Mouse (Mus musculus) intestine, embryonic 14.5 days (tissue): ENCODE results near the gene Parvg. TPM values are rescaled to one million over a fixed set of nuclear protein-coding genes. Genes with fewer than 3 reads are reported as not detected.
"Not testable (repeated sequence)": the region's sequence is repeated elsewhere in the genome, so short reads cannot be mapped to it uniquely, and the experiment has no call there.

Experiments
- ATAC-seq: fragments of 200-750 bp; cut with Nextera tagmentation; replicated peaks from 2 replicates; pipeline ENCODE4 v1.8.0; 2017; ENCODE audit warnings: low read depth, moderate number of reproducible peaks, moderate TSS enrichment, moderate library complexity; ENCODE audit not compliant: low FRiP score, low TSS enrichment
- DNase-seq: peaks from one replicate; pipeline ENCODE4 v3.0.0-alpha.2; 2018; ENCODE audit warnings: low spot score
- H3K27ac ChIP-seq: fragments of 300-500 bp; sonication (generic); 2 replicates; pipeline ENCODE4 v1.5.1; 2014; ENCODE audit warnings: low read depth, mild to moderate bottlenecking, control low read depth
- H3K27me3 ChIP-seq: fragments of 300-500 bp; sonication (generic); replicated peaks from 2 replicates; pipeline ENCODE4 v1.6.1; 2014; ENCODE audit warnings: low read length, control low read depth; ENCODE audit not compliant: control insufficient read depth, insufficient read depth
- H3K36me3 ChIP-seq: fragments of 300-500 bp; sonication (generic); 2 replicates; pipeline ENCODE4 v1.6.1; 2014; ENCODE audit warnings: low read length, control low read depth; ENCODE audit not compliant: control insufficient read depth, insufficient read depth
- H3K4me1 ChIP-seq: fragments of 300-500 bp; sonication (generic); replicated peaks from 2 replicates; pipeline ENCODE4 v1.6.1; 2014; ENCODE audit warnings: low read length, control low read depth, mixed read lengths; ENCODE audit not compliant: control insufficient read depth, insufficient read depth
- H3K4me2 ChIP-seq: fragments of 300-500 bp; sonication (generic); 2 replicates; pipeline ENCODE4 v1.6.1; 2014; ENCODE audit warnings: low read length
- H3K4me3 ChIP-seq: fragments of 300-500 bp; sonication (generic); 2 replicates; pipeline ENCODE4 v1.5.1; 2014; ENCODE audit warnings: low read depth, low read length, control low read depth, mixed read lengths
- H3K9ac ChIP-seq: fragments of 300-500 bp; sonication (generic); 2 replicates; pipeline ENCODE4 v1.6.1; 2014; ENCODE audit warnings: mild to moderate bottlenecking, low read length
- H3K9me3 ChIP-seq: fragments of 300-500 bp; sonication (generic); 2 replicates; pipeline ENCODE4 v1.6.1; 2016; ENCODE audit warnings: low read length, control low read depth; ENCODE audit not compliant: control insufficient read depth
- WGBS: fragments of 180-500 bp; shearing (Covaris S2); extraction: QIAGEN DNeasy Blood & Tissue Kit; methylation state at CpG from one replicate; pipeline ENCODE4 v1.1.7; 2014; 5-methylcytosine and 5-hydroxymethylcytosine counted together
- polyA plus RNA-seq: library from polyadenylated mRNA; unstranded; fragments of >200 nt; fragmentation: Nextera tagmentation; extraction: Ambion mirVana; gene quantifications from 2 replicates; pipeline ENCODE4 v1.2.1, GENCODE M21; 2014

Parvg gene
- polyA plus RNA-seq, 1 experiment from 2014 or later = 2.0 TPM

DNA sequence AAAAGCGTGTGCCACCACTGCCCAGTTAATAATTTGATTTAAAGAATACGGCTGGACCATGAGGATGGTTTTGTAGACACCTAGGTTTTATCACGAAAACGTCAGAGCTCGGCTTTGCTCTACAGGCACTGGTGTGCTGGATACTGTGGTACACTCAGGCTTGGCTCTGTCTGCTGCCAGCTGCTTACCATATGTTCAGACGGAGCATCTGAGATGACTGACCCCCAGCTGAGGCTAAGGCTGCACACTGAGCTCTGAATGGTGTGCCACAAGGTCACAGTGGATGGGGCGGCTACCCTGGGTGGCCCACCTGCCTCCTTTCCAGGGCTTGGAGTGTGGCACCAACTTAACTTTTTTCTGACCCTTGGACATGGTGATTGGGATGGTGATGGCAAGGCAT lies 38.4 kb upstream of the Parvg start:
- no peaks in the 10 kb centered on the region for H3K9me3 ChIP-seq
- no peak for DNase-seq
- no peaks in the 10 kb centered on the region for H3K4me1 ChIP-seq
- 87% methylated on average over 7 of the region's 7 CpGs for WGBS
- H3K4me2 ChIP-seq = no peak overlapping the region
- H3K36me3 ChIP-seq = no peaks in the 10 kb centered on the region
- no peak overlapping the region for H3K27ac ChIP-seq
- no peak overlapping the region for H3K9ac ChIP-seq
- ATAC-seq = no peak
- H3K4me3 ChIP-seq = no peak overlapping the region
- no peaks in the 10 kb centered on the region for H3K27me3 ChIP-seq

GRCm38 (mm10) chr15:84288953-84289352 lies 34.9 kb upstream of the Parvg start:
- not testable (repeated sequence) for H3K9ac ChIP-seq, H3K36me3 ChIP-seq, H3K27ac ChIP-seq, DNase-seq, H3K9me3 ChIP-seq, H3K4me1 ChIP-seq, H3K27me3 ChIP-seq, H3K4me3 ChIP-seq, H3K4me2 ChIP-seq, ATAC-seq
- 88% methylated on average over 1 of the region's 1 CpGs for WGBS

- 90% methylated on average over 5 of the region's 5 CpGs for WGBS
- Histone ChIP-seq H3K36me3 (no peaks in the 10 kb centered on the region), H3K4me2 (no peak overlapping the region), H3K4me3 (no peak overlapping the region), H3K4me1 (no peaks in the 10 kb centered on the region), H3K9me3 (no peaks in the 10 kb centered on the region), H3K27me3 (no peaks in the 10 kb centered on the region), H3K27ac (no peak overlapping the region), H3K9ac (no peak overlapping the region)
- no peak for DNase-seq
- no peak for ATAC-seq
These were observed 32.7 kb upstream of the Parvg start for GRCm38 (mm10) chr15:84291097-84291496.

DNA sequence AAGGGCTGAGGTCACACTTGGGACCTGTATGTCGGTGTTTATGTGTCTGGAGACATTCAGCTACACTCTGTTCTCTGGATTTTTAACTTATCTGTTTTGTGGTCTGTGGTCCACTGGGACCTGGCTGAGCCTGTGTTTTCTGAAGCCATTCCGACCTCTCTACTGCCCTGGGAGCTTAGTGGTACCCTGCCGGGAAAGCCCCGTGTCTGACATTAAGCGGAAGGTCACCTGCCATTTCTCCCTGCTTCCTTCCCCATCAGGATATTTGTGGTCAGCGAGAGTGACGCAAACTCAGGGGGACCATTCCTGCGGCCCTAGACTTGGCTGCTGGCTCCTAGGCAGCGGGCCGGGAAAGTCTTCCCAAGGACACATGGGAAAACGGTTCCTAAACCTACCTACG lies 30.2 kb upstream of the Parvg start:
- Histone ChIP-seq H3K9ac (no peak overlapping the region), H3K4me2 (no peak overlapping the region), H3K27ac (no peak overlapping the region), H3K9me3 (no peaks in the 10 kb centered on the region), H3K4me1 (0 out of 2 replicates have a peak, but pooled peaks cover 4% of the 10 kb centered on the region), H3K36me3 (no peaks in the 10 kb centered on the region), H3K4me3 (no peak overlapping the region), H3K27me3 (no peaks in the 10 kb centered on the region)
- DNase-seq = no peak
- ATAC-seq = no peak
- WGBS = 84% methylated on average over 12 of the region's 12 CpGs

GRCm38 (mm10) chr15:84294391-84294790 lies 29.4 kb upstream of the Parvg start:
- Histone ChIP-seq H3K4me2 (no peak overlapping the region), H3K36me3 (no peaks in the 10 kb centered on the region), H3K27me3 (no peaks in the 10 kb centered on the region), H3K9me3 (no peaks in the 10 kb centered on the region), H3K9ac (no peak overlapping the region), H3K4me1 (peaks cover 8% of the 10 kb centered on the region), H3K4me3 (no peak overlapping the region), H3K27ac (no peak overlapping the region)
- WGBS = 92% methylated on average over 8 of the region's 9 CpGs
- ATAC-seq = no peak
- no peak for DNase-seq

GRCm38 (mm10) chr15:84295225-84295624 lies 28.6 kb upstream of the Parvg start:
- 75% methylated on average over 10 of the region's 10 CpGs for WGBS
- ATAC-seq = no peak
- H3K27me3 ChIP-seq = no peaks in the 10 kb centered on the region
- no peak overlapping the region for H3K4me3 ChIP-seq
- DNase-seq = no peak
- no peak overlapping the region for H3K9ac ChIP-seq
- H3K36me3 ChIP-seq = no peaks in the 10 kb centered on the region
- no peak overlapping the region for H3K27ac ChIP-seq
- H3K4me2 ChIP-seq = no peak overlapping the region
- peaks cover 16% of the 10 kb centered on the region for H3K4me1 ChIP-seq
- H3K9me3 ChIP-seq = no peaks in the 10 kb centered on the region

DNA sequence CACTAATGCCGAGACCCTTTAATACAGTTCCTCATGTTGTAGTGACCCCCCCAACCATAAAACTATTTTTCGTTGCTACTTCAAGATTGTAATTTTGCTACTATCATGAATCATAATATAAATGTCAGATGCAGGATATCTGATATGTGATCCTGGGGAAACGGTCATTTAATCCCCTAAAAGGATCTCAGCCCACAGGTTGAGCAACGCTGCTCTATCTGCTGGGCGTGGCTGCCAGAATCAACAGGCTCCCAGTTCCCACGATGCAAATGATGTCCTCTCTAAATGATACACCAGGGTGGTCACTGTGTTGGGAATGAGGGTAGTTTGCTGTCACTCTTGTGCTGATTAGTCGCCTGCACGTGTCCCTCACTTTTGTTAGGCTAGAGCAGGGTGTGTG lies 26.4 kb upstream of the Parvg start:
- Histone ChIP-seq H3K27ac (no peak overlapping the region), H3K4me1 (peaks cover 31% of the 10 kb centered on the region), H3K27me3 (no peaks in the 10 kb centered on the region), H3K9me3 (no peaks in the 10 kb centered on the region), H3K4me2 (no peak overlapping the region), H3K9ac (no peak overlapping the region), H3K4me3 (no peak overlapping the region), H3K36me3 (no peaks in the 10 kb centered on the region)
- ATAC-seq (no peak), DNase-seq (no peak)
- 45% methylated on average over 8 of the region's 8 CpGs for WGBS

GRCm38 (mm10) chr15:84298804-84299370 lies 24.9 kb upstream of the Parvg start:
- Histone ChIP-seq H3K27me3 (no peaks in the 10 kb centered on the region), H3K36me3 (no peaks in the 10 kb centered on the region), H3K27ac (no peak overlapping the region), H3K4me2 (no peak overlapping the region), H3K4me3 (no peak overlapping the region), H3K9me3 (no peaks in the 10 kb centered on the region), H3K9ac (no peak overlapping the region), H3K4me1 (peaks cover 31% of the 10 kb centered on the region)
- DNase-seq (no peak), ATAC-seq (peak; percentile 2; the same call in 1 of the 2 replicates)
- WGBS = 36% methylated on average over 13 of the region's 13 CpGs

- Histone ChIP-seq H3K9me3 (no peaks in the 10 kb centered on the region), H3K4me2 (no peak overlapping the region), H3K4me1 (peaks cover 31% of the 10 kb centered on the region), H3K27ac (no peak overlapping the region), H3K36me3 (no peaks in the 10 kb centered on the region), H3K27me3 (no peaks in the 10 kb centered on the region), H3K9ac (no peak overlapping the region), H3K4me3 (no peak overlapping the region)
- DNase-seq (no peak), ATAC-seq (no peak)
- WGBS = 35% methylated on average over 9 of the region's 9 CpGs
These were observed 24.0 kb upstream of the Parvg start for GRCm38 (mm10) chr15:84299662-84300333.
